Mouse (Mus musculus): ENCODE measurements at regions not wholly inside any gene's neighbourhood (a gene's known extent, or its start where the extent isn't known, plus 50 kb on each side); places are given as distances from the start of the nearest gene placed in this dataset.

DNA sequence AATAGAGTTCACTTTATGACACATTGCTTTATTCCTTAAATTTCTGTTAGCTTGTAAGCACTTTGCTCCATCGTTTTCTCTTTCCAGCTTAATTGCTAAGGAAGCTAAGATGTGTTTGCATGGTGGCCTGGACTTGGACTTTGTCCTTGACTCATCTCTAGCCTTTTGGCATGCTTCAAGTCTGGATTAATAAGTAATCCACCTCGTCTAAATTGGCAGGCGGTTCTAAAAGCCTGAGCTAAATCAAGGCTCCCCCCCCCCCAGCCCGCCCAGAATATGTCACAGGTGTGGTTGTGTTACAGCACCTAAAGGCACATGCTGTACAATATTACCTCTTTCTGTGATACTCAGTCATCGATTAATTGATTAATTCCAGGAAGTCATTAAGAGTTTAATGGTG lies 94.7 kb upstream of the Slc13a1 start:
- no peak for DNase-seq

DNA sequence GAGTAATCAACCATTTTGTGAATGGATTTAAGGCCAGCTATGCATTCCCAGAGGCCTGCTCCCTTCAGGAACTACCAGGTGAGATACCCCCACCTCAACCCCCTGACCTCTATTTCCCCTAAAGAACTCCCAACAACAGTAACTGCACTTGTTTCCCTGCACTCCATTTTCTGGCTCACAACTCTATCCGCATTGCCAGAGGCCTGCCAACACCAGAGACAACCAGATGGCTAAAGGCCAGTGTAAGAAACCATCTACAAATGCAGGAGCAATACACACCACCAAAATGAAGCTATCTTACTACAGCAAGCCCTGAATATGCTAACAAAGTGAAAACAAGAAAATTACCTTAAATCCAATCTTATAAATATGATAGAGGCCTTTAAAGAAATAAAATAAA lies 77.7 kb upstream of the Slc13a1 start:
- no peak for DNase-seq

DNA sequence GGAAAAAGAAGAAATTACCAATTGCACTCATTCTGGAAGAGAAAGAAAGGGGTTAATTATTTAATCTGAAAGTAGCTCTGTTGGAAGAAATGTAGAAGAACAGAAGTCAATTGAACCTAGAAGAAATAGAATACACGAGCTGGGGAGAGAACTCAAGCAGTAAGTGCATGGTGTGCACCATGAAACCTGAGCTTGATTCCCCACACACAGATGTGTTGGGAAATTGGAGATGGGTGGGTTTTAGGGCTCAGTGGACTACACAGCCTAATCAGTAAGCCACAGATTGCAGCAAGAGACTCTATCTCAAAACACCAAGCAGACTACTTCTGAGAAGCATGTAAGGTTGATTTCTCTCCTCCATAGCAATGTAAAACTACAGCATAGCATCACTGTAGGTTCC lies 70.6 kb upstream of the Slc13a1 start:
- DNase-seq, result no peak

DNA sequence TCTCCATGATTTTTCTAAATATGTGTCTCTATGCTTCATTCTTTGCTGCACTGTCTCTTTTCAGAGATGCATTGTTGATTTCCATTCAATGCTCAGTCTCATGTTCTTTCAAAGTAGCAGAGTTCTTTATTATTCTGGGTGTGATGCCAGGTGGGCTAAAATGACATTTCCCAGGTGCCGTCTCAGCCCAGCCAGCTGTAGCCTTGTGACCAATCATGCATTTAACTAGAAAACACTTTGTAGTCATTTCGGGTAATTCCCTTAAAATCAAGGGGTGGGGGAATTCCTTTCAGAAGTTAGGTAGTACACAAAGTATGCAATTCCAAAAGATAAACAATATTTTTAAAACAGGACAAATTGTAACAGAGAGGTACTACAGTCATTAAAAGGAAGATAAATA lies 70.2 kb upstream of the Slc13a1 start:
- DNase-seq, result no peak

DNA sequence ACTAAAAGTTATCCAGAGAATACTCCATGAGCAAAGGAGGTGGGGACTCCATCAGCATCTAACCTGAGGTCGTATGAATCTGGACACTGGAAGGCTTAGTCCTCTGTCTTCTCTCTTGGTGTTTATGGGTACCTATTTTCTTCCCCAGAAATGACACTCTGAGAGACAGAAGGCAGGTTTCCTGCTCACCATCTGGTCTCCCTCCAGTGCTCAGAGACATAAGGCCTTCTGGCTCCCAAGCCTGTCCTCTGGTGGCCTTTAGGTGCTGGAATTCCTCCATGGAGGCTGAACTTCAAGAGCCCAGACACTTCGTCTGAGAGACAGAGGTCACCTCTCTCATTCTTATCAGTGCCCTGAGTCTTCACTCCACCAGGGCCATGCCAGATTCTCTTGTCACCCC lies 65.7 kb upstream of the Slc13a1 start:
- DNase-seq, result no peak

DNA sequence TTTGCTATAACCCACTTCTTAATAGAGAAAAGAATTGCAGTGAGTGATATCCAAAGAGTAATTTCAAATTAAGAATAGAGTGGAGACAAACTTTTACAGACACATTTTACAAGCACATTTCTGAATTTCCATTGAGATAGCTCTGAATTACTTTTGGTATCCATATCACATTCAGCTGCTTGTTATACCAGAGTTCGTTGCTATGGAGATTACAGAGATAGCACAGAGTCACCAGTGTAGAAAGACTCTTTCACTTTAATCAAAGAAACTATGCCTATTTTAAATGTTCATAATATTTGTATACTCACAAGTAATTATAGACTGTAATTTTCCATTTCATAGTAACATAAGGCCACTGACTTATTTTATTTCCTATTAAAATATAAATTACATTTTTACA lies 52.7 kb upstream of the Slc13a1 start:
- DNase-seq, result no peak

DNA sequence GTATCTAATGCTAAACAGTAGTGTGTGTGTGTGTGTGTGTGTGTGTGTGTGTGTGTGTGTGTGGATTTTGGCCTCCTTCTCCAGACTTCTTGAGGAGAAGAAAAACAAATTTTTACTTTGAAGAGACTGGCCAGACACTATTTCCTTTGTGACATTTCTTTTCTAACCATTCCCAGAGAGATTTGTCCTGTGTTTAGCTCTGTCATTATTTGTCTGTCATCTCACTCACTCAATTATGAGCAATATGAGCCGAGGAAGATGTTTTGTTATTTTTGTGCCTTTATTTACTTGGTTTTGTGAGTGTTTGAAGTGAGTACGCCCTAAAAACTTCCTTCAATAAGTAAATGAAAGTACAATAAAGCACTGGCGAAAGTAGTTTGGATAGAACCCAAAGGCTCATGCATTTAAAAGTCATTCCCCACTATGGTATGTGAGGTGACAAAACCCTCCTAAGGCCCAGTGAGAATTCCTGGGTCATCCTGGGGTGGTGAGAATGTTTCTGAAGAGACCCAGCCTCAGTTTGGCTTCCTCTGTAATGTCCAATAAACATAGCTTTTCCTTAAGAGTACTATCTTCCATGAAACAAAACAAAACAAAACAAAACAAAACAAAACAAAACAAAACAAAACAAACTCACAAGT lies 52.1 kb upstream of the Slc13a1 start:
- peak; percentile 3 for DNase-seq

All from lung, postnatal 36 days (tissue).